Mouse (Mus musculus) monocyte, adult 2 months (primary cell): Measurements from ENCODE around the gene Kank2.
"Not testable (repeated sequence)": the region's sequence is repeated elsewhere in the genome, so short reads cannot be mapped to it uniquely, and the experiment has no call there.

Experiments
- DNase-seq, 2 experiments: peaks; one replicate each; pipeline ENCODE4 v3.0.0; 2022; ENCODE audit warnings: low spot score in 2 of 2, low read depth in 1 of 2

Gene Kank2

GRCm38 (mm10) chr9:21818561-21818960 is 20.0 kb upstream of the Kank2 start:
- DNase-seq: no peak

GRCm38 (mm10) chr9:21818125-21818524 is 19.6 kb upstream of the Kank2 start:
- no peak for DNase-seq

DNA sequence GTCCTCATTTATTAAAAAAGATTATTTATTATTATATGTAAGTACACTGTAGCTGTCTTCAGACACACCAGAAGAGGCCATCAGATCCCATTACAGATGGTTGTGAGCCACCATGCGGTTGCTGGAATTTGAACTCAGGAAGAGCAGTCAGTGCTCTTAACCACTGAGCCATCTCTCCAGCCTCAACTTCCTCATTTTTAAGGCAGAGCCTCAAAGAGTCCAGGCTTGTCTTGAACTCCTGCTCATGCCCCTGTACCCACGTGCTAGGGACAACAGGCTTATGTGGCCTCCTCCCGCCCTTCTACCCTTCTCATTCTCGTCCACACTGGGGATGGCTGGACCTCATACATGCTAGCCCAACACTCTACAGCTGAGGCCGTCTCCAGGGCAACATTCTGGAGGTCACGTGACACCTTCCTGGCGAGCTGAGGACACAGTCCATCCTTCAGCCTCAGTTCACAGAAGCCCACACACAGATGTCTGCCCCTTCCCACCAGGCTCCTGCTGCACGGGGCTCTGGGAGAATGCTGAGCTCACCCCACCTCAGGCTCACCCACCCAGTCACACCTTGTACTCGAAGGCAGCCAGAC is 18.3 kb upstream of the Kank2 start:
- no peak for DNase-seq

DNA sequence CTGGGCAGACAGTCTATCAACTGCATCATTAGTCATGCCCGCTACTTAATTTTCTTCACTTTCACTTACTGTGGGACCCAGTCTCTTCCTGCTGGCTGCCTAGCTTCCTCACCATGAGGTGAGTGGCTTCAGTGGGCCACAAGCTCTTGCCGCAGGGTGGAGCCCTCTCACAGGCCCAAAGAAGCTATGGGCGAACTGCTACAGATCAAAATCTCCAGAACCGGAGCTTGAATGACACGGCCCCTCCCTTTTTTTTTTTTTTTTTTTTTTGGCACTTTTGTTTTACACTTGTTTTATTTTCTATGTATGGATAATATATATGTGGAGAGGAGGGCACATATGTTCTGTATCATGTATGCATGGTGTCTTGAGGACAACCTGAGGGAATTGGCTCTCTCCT is 12.6 kb upstream of the Kank2 start:
- DNase-seq: no peak

DNA sequence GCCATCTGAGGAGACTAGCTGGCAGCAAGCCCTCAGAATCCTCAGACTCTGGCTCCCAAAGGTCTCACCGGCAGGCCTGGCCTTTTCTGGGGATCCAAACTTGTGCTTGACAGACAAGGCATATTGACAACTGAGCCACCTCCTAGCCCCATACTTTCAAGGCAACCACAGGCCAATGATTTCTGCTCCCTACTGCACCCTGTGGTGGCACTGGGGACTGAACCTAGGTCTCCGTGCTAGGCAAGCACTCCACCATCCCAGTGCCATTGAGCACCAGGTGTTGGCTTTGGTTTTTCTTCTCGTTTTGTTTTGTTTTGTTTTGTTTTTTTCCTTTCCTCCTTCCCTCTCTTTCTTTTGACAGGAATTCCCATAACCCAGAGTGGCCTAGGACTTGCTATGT is 10.0 kb upstream of the Kank2 start:
- DNase-seq: no peak

DNA sequence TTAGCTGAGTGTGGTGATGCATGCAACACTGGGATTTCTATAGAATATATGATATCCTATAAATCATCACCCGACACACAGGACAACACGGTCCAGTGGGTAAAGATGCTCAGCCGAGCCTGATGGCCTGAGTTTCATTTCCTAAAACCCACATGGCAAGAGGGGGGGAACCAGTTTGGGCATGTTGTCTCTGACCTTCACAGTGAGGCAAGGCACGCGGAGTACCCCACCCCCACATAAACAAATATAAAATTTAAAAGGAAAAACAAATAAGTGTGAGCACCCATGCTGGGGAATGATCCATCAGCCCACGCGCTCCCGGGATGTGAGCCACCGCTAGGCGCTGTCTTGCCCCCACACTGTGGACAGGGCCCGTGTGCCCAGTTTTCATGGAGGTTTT is 8.4 kb upstream of the Kank2 start:
- DNase-seq: no peak

- DNase-seq: no peak
Observed at GRCm38 (mm10) chr9:21806363-21806762, 7.8 kb upstream of the Kank2 start.

DNA sequence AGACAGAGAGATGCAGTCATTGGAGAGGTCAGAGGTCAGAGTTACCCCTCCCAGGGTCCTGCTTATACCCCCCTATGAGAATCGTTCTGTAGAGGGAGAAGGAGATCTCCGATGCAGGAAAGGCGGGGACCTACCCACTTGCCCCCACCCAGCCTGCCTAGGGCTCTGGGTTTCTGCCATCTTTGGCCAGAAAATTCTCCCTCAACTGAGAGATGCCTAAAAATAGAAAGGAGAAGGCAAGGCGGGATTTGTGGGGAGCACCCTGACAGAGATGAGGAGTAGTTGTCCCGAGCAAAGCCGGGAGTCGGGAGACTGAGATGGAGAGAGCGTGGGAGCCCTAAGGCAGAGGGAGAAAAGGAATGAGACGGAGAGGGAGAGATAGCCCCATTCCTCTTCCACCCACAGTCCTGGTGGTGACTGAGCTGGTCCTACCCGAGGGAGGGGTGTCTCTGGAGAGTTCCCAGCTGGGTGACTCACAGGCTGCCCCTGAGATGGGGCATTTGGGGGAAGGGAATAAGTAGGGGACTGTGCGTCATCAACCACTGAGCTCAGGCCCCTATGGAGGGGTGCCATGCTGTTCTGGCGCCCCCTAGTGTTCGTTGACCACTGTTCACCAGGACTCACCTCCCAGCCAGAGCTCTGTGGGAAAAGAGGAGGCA is 5.6 kb upstream of the Kank2 start:
- DNase-seq: peak; percentile 33 to 51

- no peak for DNase-seq
Observed at GRCm38 (mm10) chr9:21801591-21801990, 3.0 kb upstream of the Kank2 start.

DNA sequence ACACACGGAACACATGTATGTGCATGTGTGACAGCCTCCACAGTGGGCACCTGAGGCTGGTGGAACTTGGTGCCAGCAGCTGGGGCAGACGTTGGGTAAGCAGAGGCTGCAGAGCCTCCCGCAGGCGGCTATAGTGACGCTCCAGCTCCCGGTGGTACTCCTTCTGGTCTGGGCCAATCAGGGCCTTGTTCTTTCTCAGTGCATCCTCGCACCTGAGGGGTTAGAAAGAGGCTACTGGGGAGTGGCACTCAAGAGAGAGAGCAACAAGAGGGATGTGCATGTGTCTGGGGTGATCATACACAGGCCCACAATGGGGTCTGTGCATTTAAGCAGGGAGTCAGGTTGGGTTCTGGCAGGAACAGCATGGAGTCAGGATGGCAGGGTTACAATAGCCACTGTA is 2.6 kb upstream of the Kank2 start:
- DNase-seq: no peak

DNA sequence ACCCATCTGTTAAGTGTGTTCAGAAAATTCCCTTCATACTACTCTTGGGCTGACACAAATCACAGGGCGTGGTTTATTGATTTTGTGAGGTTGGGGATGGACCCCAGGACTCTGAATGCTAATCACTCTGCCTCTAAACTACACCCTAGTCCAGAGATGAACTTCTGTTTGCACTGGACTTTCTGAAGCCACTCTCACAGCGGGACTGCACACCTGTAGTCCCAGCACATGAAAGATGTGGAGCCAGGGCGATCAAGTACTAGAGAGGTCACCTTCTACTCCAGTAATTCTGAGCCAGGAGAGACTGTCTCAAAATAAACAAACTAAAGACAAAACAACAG is 436 bp upstream of the Kank2 start:
- no peak for DNase-seq

DNA sequence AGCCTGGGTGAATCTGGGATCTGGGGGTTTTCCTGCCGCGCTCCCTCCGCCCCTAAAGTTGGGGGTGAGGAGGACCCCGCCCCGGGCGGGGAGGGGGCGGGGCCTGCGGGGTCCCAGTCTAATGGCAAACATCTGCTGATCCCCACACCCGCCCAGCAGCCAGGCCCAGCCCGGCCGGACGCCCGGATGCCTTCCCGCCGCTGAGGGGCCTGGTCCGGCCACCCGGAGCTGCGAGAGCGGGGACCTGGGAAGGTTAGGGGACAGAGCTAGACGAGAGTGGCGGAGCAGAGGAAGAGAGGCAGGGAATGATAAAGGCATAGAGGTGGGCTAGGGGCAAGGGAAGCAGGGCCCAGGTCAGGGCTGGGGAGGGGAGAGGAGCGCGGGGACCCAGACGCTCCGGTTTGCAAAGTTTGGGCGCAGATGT is 611 bp downstream of the Kank2 start:
- no peak for DNase-seq

- DNase-seq: no peak
Observed at GRCm38 (mm10) chr9:21796919-21797318, 1.6 kb downstream of the Kank2 start.

DNA sequence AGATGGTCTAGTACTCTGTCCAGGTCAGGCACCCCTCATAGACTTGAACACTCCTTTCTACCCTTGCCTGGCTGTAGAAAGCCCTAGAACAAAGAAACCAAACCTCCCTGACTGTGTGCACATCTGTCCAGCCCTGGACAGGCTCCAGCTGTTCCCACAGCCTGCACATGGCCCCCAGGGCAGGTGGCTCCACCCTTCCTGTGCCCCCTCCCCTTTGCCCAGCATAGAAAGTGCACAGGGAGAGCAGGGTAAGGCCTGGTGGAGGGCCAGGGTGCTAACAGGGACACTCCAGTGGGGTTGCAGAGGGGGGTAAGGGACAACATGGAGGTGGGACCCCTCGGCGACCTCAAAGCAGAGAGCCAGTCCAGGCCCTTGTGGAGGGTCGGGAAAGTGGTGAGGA is 2.3 kb downstream of the Kank2 start:
- DNase-seq: no peak

GRCm38 (mm10) chr9:21795579-21795978 is 3.0 kb downstream of the Kank2 start:
- no peak for DNase-seq

- DNase-seq: no peak
Observed at GRCm38 (mm10) chr9:21794925-21795324, 3.6 kb downstream of the Kank2 start.

DNA sequence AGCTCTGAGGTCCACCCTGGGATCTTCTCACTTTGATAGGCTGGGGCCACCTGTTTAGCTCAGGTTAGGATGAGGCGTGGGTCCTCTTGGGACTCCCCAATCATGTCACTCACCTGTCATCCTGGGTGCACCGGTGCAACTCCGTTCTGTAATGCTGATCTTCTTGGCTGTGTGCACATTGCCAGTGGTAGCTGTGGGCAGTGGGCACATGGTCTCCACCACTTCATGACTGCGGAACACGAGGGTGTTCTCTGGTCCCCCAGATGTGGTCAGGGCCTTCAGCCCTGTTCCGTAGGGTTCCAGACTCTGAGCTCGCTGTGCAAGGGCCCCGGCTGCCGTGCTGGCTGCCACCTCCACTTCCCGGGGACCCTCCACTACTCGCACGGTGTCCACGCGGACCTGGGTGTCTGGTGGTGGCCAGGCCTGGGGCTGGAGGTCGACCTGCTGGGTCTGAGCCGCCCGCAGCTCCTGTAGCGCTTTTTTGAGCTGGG is 4.2 kb downstream of the Kank2 start:
- no peak for DNase-seq

DNA sequence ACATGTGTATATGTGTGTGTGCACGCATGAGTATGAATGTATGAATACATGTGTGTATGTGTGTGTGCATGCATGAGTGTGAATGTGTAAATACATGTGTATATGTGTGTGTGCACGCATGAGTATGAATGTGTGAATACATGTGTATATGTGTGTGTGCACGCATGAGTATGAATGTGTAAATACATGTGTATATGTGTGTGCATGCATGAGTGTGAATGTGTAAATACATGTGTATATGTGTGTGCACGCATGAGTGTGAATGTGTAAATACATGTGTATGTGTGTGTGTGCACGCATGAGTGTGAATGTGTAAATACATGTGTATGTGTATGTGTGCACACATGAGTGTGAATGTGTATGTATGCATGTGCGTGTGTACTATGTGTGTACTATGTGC is 5.0 kb downstream of the Kank2 start:
- DNase-seq: not testable (repeated sequence)

- no peak for DNase-seq
Observed at GRCm38 (mm10) chr9:21792644-21793043, 5.9 kb downstream of the Kank2 start.

- no peak for DNase-seq
Observed at GRCm38 (mm10) chr9:21791861-21792260, 6.7 kb downstream of the Kank2 start.

DNA sequence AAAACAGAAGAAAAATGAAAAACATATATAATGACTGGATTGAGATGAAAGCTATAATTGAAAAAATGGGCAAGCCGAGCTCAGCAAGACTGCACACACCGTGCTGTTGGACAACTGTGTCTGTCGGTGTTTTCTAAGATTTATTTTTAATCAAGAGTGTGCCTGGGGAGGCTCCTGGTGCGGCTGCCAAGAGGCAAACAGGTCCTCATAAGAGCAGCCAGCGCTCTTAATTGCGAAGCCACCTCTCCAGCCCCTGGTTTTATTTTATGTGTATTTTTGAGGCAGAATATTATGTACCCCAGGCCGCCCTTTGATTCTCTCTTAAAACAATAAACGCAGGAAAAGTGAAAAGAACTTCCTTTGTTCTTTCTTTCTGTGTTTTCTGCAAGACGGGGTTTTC is 10.3 kb downstream of the Kank2 start:
- DNase-seq: no peak

DNA sequence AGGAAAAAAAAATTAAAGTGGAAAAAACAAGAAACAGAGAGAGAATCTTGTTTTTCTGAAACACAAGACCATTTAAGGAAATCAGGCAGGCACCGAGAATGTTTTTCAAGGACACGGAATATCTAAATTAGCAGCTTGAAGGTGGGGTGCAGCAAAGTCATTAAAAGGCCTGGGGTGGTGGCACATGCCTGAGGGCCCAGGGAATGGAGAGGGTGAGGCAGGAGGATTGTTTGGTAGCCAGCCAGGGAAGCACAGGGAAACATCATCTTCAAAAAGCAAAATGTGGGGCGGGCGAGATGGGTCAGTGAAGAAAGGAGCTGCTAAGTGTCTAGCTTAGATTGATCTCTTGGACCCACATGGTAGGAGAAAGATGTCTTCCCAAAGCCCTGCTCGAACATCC is 10.9 kb downstream of the Kank2 start:
- DNase-seq: no peak

- peak in 1 of 2 experiments; percentile 18 for DNase-seq
Observed at GRCm38 (mm10) chr9:21786906-21787305, 11.6 kb downstream of the Kank2 start.
